Mouse (Mus musculus): ENCODE results near the gene Acacb. TPM values are rescaled to one million over a fixed set of nuclear protein-coding genes. Genes with fewer than 3 reads are reported as not detected.

Acacb gene
- total RNA-seq, 2 experiments from 2014 or later: 4.9 to 5.5 TPM

DNA sequence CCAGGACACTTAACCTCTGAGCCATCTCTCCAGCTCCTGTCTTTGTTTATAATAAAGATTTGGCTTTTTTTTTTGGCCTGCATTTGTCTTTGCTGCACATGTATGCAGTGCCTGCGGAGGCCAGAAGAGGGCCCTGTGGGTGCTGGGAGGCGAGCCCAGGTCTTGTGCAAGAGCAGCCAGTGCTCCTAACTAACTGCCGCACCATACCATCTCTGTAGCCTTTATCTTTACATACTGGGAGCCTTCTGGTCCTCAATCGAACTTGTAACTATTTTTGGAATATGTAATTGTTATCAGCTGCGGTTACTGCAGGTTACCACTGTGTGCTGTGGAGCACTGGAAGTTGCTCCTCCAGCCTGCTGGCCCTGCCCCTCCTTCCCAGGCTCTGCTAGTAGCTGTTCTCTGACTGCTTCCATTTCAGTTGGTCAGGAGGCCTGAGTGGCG, 12.2 kb upstream of the Acacb start:
- peak; percentile 58 to 63 for DNase-seq (ENCODE audit: low spot score in 2 of 2)

DNA sequence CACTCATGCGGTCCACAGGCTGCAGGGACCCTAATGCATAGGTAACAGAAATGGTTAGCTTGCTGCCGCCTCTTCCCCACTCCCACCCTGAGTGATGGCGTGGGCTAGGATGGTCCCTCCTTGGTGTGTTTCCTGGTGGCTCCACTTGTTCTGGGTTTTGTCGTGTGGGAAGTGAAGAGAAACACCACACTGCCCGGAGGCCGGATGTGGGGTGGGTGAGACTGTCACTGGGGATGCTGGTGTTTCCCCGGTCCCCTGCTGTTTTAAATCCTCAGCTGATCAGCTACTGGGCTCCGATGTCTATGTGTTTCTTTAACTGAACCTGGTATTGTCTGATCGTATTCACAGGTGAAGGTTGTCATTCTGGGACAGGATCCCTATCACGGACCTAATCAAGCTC, 10.8 kb upstream of the Acacb start:
- no peak for DNase-seq (ENCODE audit: low spot score in 2 of 2)

DNA sequence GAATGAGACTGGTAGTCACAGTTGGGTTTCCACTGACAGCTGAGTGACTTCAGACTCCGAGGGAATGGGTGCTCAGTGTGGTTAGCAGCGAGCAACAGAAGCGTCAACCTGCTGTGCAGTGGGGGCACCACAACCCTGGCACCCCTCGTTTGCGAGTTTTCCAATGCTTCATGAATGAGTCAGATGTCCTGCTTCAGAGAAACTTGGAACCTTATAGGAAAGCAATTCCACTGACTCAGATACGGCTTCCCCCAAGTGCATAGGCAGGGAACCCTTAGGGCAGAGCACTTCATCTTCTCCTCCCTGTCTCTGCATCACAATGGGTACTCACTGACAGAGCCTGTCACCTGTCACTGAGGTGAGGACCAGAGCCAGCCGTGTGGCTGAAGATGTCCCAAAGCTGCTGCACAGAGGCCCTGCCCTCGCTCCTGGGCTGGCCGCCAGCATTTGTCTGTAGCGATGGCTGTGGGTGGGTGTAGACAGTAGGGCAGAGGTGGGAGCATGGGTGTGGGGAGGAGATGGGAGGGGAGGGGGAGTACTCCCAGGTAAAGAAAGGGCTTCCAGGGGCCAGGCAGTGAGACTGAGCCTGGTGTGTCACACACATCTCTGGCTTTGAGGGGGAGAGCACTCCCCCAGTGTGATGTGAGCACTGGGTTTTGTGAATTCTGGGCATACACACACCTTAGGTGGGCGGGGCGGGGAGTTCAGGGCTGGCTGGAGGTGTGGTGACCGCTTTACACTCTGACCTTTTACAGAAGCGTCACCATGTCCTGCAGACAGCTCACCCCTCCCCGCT, 8.7 kb upstream of the Acacb start:
- no peak for DNase-seq (ENCODE audit: low spot score in 2 of 2)

DNA sequence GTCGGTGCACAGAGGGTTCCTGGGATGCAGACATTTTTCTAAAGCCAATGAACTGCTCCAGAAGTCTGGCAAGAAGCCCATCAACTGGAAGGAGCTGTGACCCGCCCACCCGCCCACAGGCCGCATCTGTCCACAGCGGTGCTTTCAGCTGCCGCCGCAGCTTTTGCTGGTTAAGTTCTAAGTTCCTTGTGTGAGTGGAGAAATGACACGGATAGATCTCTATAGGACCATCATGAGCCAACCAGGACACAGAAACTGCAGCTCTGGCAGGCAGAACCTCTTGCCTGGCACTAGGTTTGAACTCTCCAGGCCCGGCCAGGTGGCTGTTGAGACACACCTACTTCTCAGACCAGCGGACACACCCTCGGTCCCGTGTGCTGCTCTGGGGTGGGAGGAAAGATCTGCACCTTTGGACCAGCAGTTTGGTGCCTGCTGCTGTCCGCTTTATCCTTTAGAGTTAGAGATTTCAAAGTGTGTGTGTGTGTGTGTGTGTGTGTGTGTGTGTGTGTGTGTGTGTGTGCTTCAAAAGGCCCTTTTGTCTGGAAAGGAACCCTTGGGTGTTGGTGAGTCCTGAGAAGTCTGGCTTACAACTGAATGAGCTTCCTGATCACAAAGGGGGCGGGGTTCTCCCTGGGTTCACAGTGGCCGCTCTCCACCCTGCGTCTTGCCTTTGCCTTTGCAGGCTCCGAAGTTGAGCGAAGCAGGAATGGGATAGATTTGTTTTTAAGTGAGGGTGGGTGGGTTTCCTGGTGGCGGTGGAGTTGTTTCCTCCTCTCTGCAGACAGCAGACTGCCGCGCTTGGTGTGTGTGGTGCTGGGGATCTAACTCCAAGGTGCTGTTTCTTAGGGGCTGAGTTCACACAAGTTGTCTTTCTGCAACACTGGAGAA, 7.8 kb upstream of the Acacb start:
- peak in 1 of 2 experiments; percentile 36 for DNase-seq (ENCODE audit: low spot score in 2 of 2)

DNA sequence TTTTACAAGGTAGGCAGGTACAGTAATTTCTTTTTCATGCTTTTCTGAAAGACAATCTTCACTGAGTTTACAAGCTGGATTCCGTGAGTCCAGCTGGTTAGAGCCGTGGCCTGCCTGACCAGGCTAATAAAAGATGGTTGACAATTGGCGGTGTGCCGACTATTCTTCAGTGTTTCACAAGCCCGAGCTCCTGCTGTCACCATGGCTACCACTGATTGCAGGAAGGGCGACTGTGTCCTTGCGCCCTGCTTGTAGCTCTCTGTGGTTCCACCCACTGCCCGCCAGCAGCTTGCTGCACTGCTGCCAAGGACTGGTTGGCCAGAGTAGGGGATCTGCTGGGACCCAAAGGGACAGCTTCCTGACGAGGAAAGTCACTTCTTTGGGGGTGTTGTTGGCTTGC, 7.2 kb upstream of the Acacb start:
- peak; percentile 80 to 83 for DNase-seq (ENCODE audit: low spot score in 2 of 2)

DNA sequence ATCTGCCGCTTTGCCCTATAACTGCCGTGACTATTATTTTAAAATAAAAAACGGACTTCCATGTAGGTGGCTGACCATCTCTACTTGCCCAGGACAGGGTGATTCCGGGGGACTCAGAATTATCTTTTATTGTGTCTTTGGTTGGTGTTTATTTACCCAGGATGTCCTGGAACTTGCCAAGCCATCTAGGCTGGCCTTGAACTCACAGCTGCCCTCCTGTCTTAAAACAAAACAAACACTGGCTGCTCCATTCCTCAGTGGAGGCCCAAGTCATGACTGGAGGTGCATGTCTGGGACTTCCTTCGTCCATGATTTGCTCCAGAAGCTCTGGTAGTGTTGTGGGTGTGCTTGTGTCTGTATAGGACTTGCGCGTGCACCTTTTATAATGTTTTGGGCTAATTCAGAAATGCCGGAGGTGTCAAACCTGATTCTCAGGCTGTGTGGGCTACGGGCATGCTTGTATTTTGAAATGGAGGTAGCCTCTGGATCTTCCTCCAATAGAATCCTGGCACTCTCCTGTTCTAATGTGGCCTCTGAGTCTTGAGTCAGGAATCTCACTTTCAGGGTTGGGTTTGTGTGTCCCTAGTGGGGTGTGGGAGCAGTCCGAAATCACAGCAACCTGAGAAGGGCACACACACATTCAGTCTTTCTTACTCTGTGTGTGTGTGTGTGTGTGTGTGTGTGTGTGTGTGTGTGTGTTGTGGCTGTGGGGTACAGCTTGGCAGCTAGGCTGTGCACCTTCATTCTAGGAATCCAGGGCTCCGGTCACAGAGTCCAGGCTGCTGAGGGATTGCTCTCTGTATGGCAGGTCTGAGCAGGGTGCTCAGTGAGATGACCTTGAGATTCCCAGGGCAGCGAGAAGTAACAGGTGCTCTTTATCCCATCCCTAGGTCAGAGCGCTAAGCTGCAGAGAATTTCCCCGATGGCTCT, 973 bp downstream of the Acacb start:
- DNase-seq (ENCODE audit: low spot score in 2 of 2): no peak

DNA sequence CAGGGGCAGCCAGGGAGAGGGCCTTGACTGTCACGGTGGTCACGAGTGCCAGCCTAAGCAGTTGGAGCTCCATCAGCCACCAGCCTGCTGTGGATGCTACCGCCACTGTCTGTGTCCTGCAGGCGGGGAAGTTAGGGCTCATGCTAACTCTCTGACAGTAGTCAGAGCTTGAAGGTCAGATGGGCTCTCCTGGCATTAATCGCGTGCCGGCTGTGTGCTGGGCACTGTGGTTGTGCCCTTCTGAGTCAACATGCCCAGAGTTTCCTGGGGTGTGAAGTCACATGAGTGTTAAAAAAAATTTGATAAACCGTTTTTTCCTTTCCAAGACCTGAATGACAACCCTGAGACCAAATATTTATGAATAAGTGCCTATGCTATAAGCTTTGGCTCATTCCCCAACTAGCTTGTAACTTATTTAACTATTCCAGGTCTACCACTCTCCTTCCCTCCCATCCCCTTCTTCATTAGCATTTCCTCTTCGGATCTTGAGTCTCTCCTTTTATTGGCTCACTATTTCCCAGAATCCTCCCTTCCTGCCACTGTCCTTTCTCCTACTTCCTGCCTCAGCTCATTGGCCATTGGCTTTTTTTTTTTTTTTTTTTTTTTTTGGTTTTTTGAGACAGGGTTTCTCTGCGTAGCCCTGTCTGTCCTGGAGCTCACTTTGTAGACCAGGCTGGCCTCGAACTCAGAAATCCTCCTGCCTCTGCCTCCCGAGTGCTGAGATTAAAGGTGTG, 6.2 kb downstream of the Acacb start:
- no peak for DNase-seq (ENCODE audit: low spot score in 2 of 2)

DNA sequence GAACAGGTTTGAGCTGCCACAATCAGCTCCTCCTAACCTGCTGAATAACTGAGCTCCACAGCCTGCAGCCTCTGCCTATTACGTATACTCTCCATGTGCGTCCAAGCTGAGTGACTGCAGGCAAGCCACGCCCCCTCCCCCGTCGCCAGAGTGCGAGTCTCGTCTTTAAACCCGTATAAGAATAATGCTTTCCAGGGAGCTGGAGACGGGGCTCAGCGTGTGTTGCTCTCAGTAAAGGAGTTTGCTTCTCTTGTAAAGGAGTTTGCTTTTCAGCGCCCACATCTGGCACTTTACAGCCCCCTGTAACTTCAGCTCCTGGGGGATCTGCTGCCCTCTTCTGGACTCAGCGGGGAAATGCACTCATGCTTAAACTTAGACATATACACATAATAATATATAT, 7.2 kb downstream of the Acacb start:
- DNase-seq (ENCODE audit: low spot score in 2 of 2): no peak

DNA sequence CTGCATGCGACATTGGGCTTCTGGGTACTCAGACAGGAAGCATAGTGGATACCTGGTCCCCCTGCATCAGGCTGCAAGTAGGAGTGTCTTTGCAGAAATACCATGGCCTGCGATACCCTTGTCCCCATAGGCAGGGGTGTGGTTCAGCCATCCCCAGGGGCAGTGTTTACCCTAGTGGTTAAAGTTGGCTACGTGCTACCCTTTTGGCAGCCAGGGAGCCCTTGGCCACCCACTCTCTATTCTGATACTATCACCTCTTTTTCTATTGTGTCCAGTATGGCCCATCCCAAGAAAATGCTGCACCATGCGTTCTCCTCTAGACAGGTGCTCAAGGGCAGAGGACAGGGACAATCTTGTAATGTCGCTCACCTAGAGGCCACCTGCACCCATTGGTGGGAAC, 8.4 kb downstream of the Acacb start:
- DNase-seq (ENCODE audit: low spot score in 2 of 2): no peak

DNA sequence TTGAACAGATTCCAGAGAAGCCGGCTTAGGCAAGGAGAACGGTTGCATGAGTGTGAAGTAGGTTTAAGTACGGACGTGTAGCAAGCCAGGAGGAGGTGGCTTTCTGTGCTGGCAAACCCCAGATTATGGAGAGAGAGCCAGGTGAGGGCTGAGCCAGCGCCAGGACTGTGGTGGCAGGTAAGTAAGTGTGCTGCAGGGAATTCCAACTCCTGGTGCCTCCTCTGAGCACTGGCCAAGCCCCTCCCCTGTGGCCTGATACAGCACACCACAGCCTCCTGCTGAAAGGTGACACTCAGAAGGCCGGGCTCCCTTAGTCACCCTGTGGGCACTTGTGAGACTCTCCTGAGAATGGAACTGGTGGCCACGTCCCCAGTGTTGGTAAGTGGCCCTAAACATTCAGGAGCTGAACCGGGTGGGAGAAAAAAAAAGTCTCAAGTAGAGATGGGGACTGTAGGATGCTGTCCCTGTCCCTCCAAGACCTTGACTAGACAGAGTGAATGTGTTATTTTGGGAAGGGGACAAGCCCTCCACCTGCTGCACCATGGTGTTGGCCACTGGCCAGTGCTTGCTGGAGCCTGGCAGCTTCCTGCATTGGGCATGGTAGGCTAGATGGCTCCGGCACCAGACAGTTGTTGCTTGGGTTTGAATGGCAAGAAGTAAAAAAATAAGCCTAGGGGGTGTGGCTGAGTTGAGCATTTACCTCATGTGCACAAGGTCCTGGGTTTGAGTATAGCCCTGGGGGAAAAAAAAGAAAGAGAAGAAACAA, 9.0 kb downstream of the Acacb start:
- no peak for DNase-seq (ENCODE audit: low spot score in 2 of 2)

DNA sequence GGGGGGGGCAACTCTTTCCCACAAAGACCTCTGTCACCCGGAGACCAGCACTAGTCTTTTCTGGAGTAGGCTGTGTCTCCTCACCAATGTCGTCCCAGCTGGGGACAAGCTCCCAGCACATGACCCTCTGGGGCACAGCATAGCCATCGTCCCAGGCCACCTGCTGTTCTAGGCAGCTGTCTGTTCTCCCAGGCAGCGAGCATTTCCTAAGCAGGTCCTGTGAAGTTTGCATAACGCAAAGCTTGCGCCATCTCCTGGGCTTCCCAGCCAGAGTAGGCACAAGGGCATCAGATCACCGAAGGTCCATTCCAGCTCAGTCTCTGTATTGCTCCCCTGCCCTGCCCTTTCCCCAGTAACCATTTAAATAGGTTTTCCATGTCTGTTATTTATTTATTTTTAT, 10.9 kb downstream of the Acacb start:
- DNase-seq (ENCODE audit: low spot score in 2 of 2): no peak

DNA sequence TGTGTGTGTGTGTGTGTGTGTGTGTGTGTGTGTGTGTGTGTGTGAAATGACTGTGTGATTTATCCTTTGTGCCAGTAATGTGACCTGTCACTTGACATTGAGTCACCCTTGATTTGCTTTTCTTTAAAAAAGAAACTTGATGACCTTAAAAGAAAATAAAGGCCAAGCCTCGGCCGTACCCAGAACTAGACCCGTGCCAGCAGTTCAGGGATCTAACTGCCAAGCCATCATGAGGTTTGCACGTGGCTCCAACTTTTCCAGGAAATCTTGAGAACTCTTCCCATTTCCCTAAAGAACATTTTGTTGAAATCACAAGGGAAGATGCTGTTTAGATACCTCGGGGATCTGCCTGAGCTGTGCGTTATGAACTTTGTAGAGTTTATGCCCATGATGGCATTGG, 15.1 kb downstream of the Acacb start:
- no peak for DNase-seq (ENCODE audit: low spot score in 2 of 2)

DNA sequence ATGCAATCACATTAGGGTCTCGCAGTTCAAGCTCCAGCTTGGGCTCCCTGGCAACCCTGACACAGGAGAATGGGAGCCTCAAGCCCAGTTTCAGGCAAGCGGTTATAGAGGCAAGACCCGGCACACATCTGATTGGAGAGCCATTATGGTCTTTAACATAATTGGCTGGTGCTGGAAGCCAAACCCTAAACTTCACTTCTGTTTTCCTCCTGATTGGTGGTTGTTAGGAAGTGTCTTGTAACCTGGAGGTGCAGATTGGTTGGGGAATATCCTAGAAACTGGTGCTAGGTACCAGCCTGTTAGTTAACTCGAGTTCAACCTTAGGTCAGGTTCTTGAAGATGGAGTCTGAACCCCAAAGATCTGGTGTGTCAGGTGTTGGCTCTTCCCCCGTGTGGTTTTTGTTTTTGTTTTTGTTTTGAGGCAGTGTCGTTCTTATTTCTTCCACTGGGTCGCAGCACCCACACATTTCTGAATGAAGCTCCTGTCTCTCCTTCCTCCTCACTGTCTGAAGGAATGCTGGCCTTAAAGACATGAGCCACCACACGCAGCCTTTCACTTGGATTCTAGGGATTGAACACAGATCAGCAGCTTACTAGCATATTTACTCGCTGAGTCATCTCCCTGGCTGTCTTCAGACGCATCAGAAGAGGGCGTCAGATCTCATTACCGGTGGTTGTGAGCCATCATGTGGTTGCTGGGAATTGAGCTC, 15.9 kb downstream of the Acacb start:
- no peak for DNase-seq (ENCODE audit: low spot score in 2 of 2)

DNA sequence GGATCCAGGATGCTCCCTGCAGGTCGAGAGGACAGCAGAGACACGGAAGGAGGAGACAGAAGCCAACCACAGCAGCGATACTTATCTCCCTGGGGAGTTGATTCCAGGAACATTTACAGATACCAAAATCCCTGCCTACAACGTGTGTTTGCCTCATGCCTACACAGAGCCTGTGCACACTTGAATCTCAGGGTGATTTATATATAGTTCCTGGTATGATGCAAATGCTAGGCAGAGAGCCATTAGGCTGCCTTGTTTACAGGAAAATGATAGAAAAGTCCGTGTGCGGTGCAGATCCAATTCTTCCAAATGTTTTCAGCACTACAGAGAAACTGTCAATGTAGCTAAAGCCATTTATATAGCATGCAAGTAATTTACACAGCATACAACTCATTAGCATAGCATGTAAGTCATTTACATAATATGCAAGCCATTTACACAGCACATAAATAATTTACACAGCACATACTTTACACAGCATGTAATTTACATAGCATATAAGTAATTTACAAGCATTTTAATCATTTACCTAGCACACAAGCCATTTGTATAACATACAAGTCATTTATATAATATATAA, 16.9 kb downstream of the Acacb start:
- no peak for DNase-seq (ENCODE audit: low spot score in 2 of 2)

DNA sequence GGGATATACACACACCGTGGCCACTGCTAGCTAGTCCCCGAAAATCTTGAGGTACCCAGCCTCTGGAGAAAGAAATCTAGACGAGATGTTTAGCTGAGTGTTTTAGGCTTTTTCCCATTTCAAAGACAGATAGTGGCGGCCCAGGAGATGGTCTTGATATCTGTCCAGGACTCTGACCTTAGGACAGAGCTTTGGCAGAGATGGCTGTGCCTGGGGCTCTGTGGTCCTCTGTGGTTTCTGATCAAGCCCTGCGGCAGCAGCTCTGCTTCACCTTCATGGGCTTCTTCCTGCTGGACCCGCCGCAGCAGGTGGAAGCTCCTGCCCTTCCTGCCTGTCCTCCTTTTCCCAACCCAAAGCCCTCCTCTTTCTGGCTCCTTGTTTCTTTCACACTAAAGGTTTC, 24.0 kb downstream of the Acacb start:
- no peak for DNase-seq (ENCODE audit: low spot score in 2 of 2)

DNA sequence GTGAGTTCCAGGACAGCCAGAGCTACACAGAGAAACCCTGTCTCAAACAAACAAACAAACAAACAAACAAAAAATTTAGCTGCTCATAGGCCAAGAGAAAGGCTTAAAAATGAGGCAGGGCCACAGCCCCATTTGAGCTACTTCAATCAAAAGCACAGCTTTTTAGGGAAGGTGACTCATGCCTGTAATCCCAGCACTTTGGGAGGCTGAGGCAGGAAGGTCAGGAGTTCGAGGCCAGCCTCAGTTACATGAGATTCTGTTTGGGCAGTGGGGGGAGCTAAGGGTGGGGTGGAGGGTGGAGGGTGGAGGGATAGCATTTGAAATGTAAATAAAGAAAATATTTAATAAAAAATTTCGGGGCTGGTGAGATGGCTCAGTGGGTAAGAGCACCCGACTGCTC, 26.6 kb downstream of the Acacb start:
- DNase-seq (ENCODE audit: low spot score in 2 of 2): no peak

DNA sequence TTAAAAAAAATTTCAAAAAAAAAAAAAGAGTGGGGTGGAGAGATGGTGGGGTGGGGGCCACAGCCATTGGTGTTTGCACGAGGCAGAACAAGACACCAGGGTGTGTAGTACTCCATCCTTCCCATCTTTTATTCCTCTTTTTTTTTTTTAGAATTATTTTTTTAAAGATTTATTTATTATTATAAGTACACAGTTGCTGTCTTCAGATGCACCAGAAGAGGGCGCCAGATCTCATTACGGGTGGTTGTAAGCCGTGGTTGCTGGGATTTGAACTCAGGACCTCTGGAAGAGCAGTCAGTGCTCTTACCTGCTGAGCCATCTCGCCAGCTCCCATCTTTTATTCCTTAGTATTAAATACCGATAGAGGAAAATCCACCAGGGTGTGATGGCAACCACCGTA, 27.1 kb downstream of the Acacb start:
- no peak for DNase-seq (ENCODE audit: low spot score in 2 of 2)

DNA sequence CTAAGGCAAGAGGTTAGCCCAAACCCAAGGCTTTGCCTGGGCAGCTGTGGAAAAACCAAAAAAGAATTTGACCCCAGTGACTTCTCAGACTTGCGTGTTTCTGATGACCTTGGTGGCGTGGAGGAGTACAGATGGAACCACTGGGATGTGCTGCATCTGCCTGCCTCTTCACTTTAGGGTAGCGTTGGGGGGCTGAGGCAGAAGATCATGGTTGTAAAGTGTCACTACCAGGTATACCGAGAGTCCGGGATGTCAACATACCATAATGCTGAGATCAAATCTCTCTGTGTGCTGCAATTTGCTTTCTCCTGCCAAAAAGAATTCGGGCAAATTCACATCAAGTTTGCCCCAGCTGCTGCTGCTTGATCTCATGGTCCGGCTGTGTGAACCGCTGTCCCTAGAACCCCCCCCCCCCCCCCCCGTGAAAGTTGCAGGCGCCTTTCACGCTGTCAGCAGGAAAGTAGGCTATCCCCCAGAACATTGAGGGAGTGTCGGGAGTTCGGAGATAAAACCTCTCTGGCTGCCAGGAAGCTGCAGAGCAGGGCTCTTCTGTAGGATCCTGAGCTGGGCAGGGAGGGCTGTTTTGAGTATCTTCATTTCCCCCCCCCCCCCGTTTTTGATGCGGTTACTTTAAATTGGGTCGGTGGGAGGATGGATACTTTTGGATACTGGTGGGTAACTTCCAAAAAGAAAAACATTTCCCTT, 27.7 kb downstream of the Acacb start:
- no peak for DNase-seq (ENCODE audit: low spot score in 2 of 2)
